Mouse (Mus musculus) olfactory bulb, adult 2 months (tissue): ENCODE measurements around the gene Slc39a9. TPM values are rescaled to one million over a fixed set of nuclear protein-coding genes. Genes with fewer than 3 reads are reported as not detected.
A peak's percentile ranks its signal among the peaks of the same experiment; 100 is the strongest.

Experiments used
- H3K27ac ChIP-seq: fragments of 200-500 bp; 2 replicates; pipeline ENCODE4 v1.5.1; 2012; ENCODE audit warnings: low read depth, low read length; ENCODE audit not compliant: insufficient read depth
- H3K4me1 ChIP-seq: fragments of 200-500 bp; 2 replicates; pipeline ENCODE4 v1.6.1; 2012; ENCODE audit warnings: low read length; ENCODE audit not compliant: control insufficient read depth, insufficient read depth
- H3K4me3 ChIP-seq: fragments of 200-500 bp; 2 replicates; pipeline ENCODE4 v1.5.1; 2012; ENCODE audit warnings: mild to moderate bottlenecking, low read depth, low read length, moderate library complexity; ENCODE audit not compliant: insufficient read depth
- CTCF ChIP-seq: fragments of 200-500 bp; IDR thresholded peaks from 2 replicates; pipeline ENCODE4 v1.5.1; 2012; ENCODE audit warnings: low read depth, mild to moderate bottlenecking, low read length, moderate library complexity; ENCODE audit not compliant: insufficient read depth
- POLR2A ChIP-seq: fragments of 200-500 bp; IDR thresholded peaks from 2 replicates; pipeline ENCODE4 v1.6.1; 2012; ENCODE audit warnings: mild to moderate bottlenecking, low read depth, low read length, moderate library complexity; ENCODE audit not compliant: insufficient read depth
- WGBS: fragments of 180-500 bp; shearing (Covaris S2); methylation state at CpG from one replicate; pipeline ENCODE4 v1.1.7; 2018; 5-methylcytosine and 5-hydroxymethylcytosine counted together
- polyA plus RNA-seq: library from polyadenylated mRNA; stranded (reverse); fragments of >200 nt; gene quantifications from 2 replicates; pipeline ENCODE4 v1.2.4, GENCODE M21; 2012; ENCODE audit warnings: low replicate concordance; ENCODE audit not compliant: missing spikeins, insufficient read depth, insufficient read length

Slc39a9 gene
- polyA plus RNA-seq, 1 experiment: not detected

DNA sequence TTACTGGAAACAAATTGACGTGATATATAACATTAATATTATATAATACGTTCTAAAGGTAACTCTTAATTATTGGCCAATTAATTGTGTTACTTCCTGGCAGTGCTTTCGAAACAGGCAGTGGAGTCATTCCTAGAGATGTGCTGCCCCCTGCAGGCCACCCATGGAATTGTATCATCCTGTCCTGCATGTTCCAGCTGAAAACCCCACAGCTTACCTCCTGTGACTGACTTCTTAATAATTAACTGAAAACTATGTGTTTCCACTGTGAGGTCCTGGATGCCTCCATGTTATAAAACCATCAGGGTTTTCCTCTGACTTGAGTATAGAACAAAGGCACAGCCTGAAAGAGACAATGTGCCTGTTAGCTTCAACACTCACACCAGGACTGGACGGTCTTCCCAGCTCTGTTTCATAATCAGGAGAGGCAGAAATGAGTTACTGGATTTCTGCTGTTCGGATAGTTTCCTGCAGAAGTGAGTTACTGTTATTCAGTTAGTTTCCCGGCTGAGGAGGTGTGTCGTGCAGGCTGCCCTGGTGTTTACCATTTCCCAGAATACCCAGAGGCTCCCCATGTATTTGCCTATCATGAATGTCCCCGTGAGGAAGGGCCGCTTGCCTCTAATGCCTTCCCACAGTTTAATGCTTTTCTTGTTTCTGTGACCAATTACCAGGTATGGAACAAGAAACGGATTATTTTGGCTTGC lies 81.3 kb downstream of the Slc39a9 start:
- peaks cover 3% of the 10 kb centered on the region; the same call in 1 of the 2 replicates for H3K4me1 ChIP-seq
- H3K4me3 ChIP-seq: no peak overlapping the region
- WGBS: 16% methylated on average over 10 of the region's 10 CpGs
- TF ChIP-seq CTCF (no peak), POLR2A (no peak)
- H3K27ac ChIP-seq: no peak overlapping the region

DNA sequence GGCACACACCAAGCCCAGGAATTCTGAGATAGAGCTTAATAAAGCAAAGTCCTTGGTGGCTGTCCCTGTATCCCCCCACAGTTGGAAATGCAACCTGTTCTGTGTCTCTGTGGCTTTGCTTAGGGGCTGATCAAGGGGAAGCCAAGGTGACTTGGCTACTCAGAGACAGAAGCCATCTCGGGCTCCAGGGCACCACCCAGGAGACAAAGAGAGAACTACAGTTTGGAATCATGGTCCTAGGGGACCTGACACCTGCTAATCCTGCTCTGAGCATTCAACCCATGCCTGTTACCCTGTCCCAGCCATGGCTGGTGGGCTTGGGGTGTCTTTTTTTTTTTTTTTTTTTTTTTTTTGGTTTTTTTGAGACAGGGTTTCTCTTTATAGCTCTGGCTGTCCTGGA lies 84.5 kb downstream of the Slc39a9 start:
- no peak overlapping the region for H3K27ac ChIP-seq
- WGBS: 36% methylated on average over 1 of the region's 1 CpGs
- TF ChIP-seq POLR2A (no peak), CTCF (no peak)
- H3K4me1 ChIP-seq: peaks cover 3% of the 10 kb centered on the region; the same call in 1 of the 2 replicates
- H3K4me3 ChIP-seq: no peak overlapping the region

DNA sequence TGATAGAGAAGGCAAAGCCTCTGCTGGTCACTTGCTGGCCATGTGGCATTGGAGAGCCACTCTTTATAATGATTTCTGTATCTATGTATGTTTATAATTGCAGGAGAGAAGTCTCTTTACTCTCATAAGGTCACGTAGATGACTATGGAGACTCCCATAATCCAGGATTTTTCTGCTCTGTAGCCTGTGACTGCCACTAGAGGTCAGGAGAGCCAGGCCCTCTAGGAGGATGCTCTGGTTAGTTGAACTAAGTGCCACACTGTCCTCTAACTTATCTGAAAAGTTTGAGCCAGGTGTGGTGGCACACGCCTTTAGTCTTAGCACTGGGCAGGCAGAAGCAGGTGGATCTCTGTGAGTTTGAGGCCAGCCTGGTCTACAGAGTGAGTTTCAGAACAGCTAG lies 85.1 kb downstream of the Slc39a9 start:
- 52% methylated on average over 2 of the region's 2 CpGs for WGBS
- TF ChIP-seq CTCF (no peak), POLR2A (no peak)
- H3K4me1 ChIP-seq: peaks cover 3% of the 10 kb centered on the region; the same call in 1 of the 2 replicates
- no peak overlapping the region for H3K27ac ChIP-seq
- no peak overlapping the region for H3K4me3 ChIP-seq

DNA sequence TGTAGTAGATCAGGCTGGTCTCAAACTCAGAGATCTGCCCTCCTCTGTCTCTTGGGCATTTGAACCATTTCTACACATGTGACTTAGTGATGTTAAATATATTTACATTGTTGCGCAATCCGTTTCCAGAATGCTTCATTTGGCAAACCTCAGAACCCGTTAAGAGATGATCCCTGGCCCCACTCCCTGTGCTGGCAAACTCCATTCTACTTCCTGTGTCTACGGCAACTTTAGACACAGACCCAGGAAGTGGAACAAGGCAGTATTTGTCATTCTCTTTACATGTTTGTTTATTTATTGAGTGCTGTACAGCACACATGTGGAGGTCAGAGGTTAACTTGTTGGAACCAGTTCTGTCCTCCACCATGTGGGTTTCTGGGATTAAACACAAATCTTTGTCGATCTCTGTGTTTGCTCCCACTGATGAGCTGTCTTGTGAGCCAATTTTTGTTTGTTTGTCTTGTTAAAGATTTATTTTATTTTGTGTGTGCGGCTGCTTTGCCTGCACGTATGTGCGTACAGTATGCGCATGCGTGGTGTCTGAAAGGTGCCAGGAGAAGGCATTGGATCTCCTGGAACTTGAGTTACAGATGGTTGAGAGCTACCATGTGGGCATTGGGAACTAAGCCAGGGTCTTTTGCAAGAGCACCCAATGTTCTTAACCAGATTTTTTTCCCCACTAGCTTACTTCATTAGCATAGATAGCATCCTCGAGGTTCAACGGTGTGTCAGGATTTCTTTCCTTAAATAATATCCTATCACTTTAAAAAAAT lies 86.3 kb downstream of the Slc39a9 start:
- Histone ChIP-seq H3K4me1 (peaks cover 3% of the 10 kb centered on the region; the same call in 1 of the 2 replicates), H3K4me3 (no peak overlapping the region), H3K27ac (no peak overlapping the region)
- 80% methylated on average over 12 of the region's 12 CpGs for WGBS
- TF ChIP-seq CTCF (no peak), POLR2A (no peak)

DNA sequence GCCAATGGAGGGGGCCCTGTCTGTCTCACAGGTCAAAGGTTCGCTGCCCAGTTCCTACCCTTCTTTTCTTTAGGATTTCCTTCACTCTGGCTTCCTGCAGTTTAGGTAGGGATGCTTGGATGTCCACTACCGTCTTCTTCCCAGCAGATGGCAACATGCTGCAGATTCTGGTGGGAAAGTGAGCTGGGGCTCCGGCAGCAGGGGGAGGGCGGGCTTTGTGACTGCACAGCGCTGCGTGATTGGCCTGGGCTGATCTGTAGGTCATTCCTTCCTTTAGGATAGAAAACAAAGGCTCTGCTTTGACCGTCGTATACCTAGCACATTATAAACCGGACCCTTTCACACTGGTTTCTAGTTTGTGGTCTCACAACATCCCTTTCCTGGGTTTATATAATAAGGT lies 86.9 kb downstream of the Slc39a9 start:
- peaks cover 3% of the 10 kb centered on the region; the same call in 1 of the 2 replicates for H3K4me1 ChIP-seq
- WGBS: 4% methylated on average over 9 of the region's 9 CpGs
- H3K4me3 ChIP-seq: no peak overlapping the region
- H3K27ac ChIP-seq: no peak overlapping the region
- TF ChIP-seq CTCF (peak; percentile 47; the same call in 1 of the 2 replicates), POLR2A (no peak)

Other genes starting within 250 kb of the Slc39a9 start
- not detected in 2 replicates for gene Dcaf5, start 207.3 kb upstream of the Slc39a9 start, polyA plus RNA-seq
- gene Exd2, start 180.8 kb upstream of the Slc39a9 start, polyA plus RNA-seq: not detected in 2 replicates
- not detected in 2 replicates for gene Galnt16, start 125.6 kb upstream of the Slc39a9 start, polyA plus RNA-seq
- not detected in 2 replicates for gene Erh, start 458 bp downstream of the Slc39a9 start, polyA plus RNA-seq
- not detected in 2 replicates for gene Plekhd1, start 48.7 kb downstream of the Slc39a9 start, polyA plus RNA-seq
- not detected in 2 replicates for gene Ccdc177, start 116.8 kb downstream of the Slc39a9 start, polyA plus RNA-seq
- not detected in 2 replicates for gene Susd6, start 146.6 kb downstream of the Slc39a9 start, polyA plus RNA-seq